Mouse (Mus musculus) heart, postnatal 14 days (tissue): ENCODE measurements around the gene Zfp629. TPM values are rescaled to one million over a fixed set of nuclear protein-coding genes. Genes with fewer than 3 reads are reported as not detected.
A peak's percentile ranks its signal among the peaks of the same experiment; 100 is the strongest.

Experiments used
- DNase-seq, 2 experiments: peaks; one replicate each; pipeline ENCODE4 v3.0.0; 2021 to 2022
- intact Hi-C: fragments of 180-260 bp; cut with DNase I; formaldehyde crosslinking; loops from one replicate; pipeline ENCODE4 v1.15.1; 2025
- total RNA-seq, 2 experiments: library from RNA; stranded (reverse); gene quantifications; 2 replicates each; pipeline ENCODE4 v1.2.3; 2021

Gene Zfp629
- total RNA-seq, 2 experiments from 2014 or later, result 28.8 to 29.1 TPM

- intact Hi-C loops, result no loop called here
- DNase-seq, result no peak
Measured at GRCm38 (mm10) chr7:127574115-127574514, 41.5 kb downstream of the Zfp629 start.

DNA sequence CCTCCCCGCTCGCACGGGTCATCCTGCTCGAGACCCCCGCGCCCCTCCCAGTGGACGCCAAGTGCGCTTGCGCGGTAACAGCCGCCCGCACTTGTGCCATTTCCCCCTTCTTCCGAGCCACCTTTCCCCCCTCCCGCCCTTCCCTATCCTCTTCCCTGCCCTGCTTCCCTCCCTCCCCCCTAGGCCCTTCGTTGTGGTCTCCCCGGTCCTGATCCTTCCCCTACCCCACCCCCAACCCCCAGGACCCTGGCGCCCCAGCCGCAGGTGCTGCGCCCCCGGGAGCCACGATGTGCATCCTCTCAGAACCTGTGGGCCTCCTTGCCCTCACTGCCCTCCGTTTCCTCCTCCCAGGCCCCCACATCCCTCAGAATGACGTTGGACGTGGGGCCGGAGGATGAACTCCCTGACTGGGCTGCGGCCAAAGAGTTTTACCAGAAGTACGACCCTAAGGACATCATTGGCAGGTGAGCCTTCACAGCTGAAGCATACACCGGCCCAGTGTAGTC, 42.0 kb downstream of the Zfp629 start:
- peak in 1 of 2 experiments; percentile 19 for DNase-seq
- intact Hi-C loops, result no loop called here

GRCm38 (mm10) chr7:127572895-127573471, 42.6 kb downstream of the Zfp629 start, which contains the start of gene Phkg2:
Gene Phkg2, plus strand, starts transcription at chr7:127573340.
- DNase-seq, result peak; percentile 87 to 92
- intact Hi-C loops, result no loop called here

- intact Hi-C loops, result no loop called here
- peak; percentile 26 to 63 for DNase-seq
Measured at GRCm38 (mm10) chr7:127564381-127565150, 51.0 kb downstream of the Zfp629 start.

DNA sequence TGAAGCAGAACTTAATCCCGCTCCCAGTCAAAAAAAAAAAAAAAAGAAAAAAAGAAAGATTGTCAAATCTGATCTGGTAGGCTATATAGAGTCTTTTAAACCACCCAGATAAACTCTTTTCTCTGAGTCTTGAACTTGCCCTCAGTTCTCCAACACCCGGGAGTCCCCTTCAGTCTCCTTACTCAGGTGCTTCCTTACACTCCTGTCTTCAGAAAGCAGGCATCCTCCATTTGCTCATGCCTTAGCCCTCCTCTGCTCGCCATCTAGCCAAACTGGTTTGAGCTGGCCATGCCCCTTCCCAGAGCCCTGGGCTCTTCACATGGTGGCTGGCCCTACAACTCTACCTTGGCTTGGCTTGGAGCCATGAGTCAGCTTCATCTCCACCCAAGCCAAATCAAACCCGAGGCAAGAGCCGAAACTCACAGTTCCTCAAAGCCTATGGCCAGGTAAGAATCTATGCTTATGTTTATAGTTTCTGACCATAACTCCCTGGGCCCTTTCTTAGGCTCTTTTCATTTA, 54.2 kb downstream of the Zfp629 start, which contains the start of gene Tmem265:
Tmem265 (plus strand) TSS at position 51 of the 519 bp plus-strand sequence.
- no peak for DNase-seq
- intact Hi-C loops, result no loop called here

GRCm38 (mm10) chr7:127560580-127560979, 55.0 kb downstream of the Zfp629 start:
- intact Hi-C loops, result no loop called here
- DNase-seq, result no peak

Other genes starting within 250 kb of the Zfp629 start
- gene Zfp747, start 239.7 kb downstream of the Zfp629 start, total RNA-seq, result 1 to 10 TPM; 4.6 to 5.8 TPM
- gene 9130019O22Rik, start 228.6 kb downstream of the Zfp629 start, total RNA-seq, result 1 to 10 TPM; 2.4 to 3.3 TPM
- gene E430018J23Rik, start 222.2 kb downstream of the Zfp629 start, total RNA-seq, result 1 to 10 TPM; 3.8 to 4.0 TPM
- 1 to 10 TPM; 3.4 to 4.1 TPM for gene Zfp764, start 209.0 kb downstream of the Zfp629 start, total RNA-seq
- gene Zfp688, start 193.7 kb downstream of the Zfp629 start, total RNA-seq, result 1 to 10 TPM; 3.2 to 3.4 TPM
- 1 to 10 TPM; 1.4 to 1.6 TPM for gene Zfp689, start 166.6 kb downstream of the Zfp629 start, total RNA-seq
- gene Prr14, start 156.2 kb downstream of the Zfp629 start, total RNA-seq, result 10 to 100 TPM; 25.9 to 29.4 TPM
- gene Fbrs, start 136.6 kb downstream of the Zfp629 start, total RNA-seq, result 10 to 100 TPM; 38.4 to 43.1 TPM
- gene Srcap, start 103.8 kb downstream of the Zfp629 start, total RNA-seq, result 10 to 100 TPM; 63.6 to 69.2 TPM
- 10 to 100 TPM; 13.5 to 13.9 TPM for gene Gm42715, start 96.2 kb downstream of the Zfp629 start, total RNA-seq
- gene Tmem265, start 54.4 kb downstream of the Zfp629 start, total RNA-seq, result not detected
- 10 to 100 TPM; 19.2 to 20.2 TPM for gene Phkg2, start 42.5 kb downstream of the Zfp629 start, total RNA-seq
- 10 to 100 TPM in 1 of 2 experiments, 1 to 10 TPM in 1; 8.8 to 12.6 TPM for gene Ccdc189, start 27.2 kb downstream of the Zfp629 start, total RNA-seq
- gene Rnf40, start 27.0 kb downstream of the Zfp629 start, total RNA-seq, result 10 to 100 TPM; 46.5 to 53.9 TPM
- 10 to 100 TPM; 33.5 to 47.3 TPM for gene Bcl7c, start 93.1 kb upstream of the Zfp629 start, total RNA-seq
- 1 to 10 TPM; 5.0 to 6.0 TPM for gene Ctf1, start 96.9 kb upstream of the Zfp629 start, total RNA-seq
- not detected for gene Ctf2, start 116.4 kb upstream of the Zfp629 start, total RNA-seq
- gene Fbxl19, start 128.7 kb upstream of the Zfp629 start, total RNA-seq, result 1 to 10 TPM; 4.8 to 5.7 TPM
- gene Orai3, start 154.0 kb upstream of the Zfp629 start, total RNA-seq, result 10 to 100 TPM; 16.6 to 17.3 TPM
- 10 to 100 TPM; 21.0 to 22.3 TPM for gene Setd1a, start 160.9 kb upstream of the Zfp629 start, total RNA-seq
- 1 to 10 TPM; 2.7 to 3.0 TPM for gene Gm49388, start 169.8 kb upstream of the Zfp629 start, total RNA-seq
- 10 to 100 TPM; 14.9 to 18.4 TPM for gene Hsd3b7, start 184.8 kb upstream of the Zfp629 start, total RNA-seq
- 10 to 100 TPM; 66.7 to 68.1 TPM for gene Stx4a, start 208.5 kb upstream of the Zfp629 start, total RNA-seq
- under 1 TPM; 0.65 to 0.83 TPM for gene Stx1b, start 208.8 kb upstream of the Zfp629 start, total RNA-seq